Mouse (Mus musculus): ENCODE measurements around the gene Dennd5b. TPM values are rescaled to one million over a fixed set of nuclear protein-coding genes. Genes with fewer than 3 reads are reported as not detected.
A peak's percentile ranks its signal among the peaks of the same experiment; 100 is the strongest.
"Not testable (repeated sequence)": the region's sequence is repeated elsewhere in the genome, so short reads cannot be mapped to it uniquely, and the experiment has no call there.

Dennd5b gene
- polyA plus RNA-seq, 2 experiments from 2014 or later = 0.45 to 0.98 TPM

- peak; percentile 34 for ATAC-seq
Measured at GRCm38 (mm10) chr6:148945509-148946408, 155.7 kb downstream of the Dennd5b start.

GRCm38 (mm10) chr6:148944767-148945508, 156.5 kb downstream of the Dennd5b start:
- peak; percentile 58 for ATAC-seq

GRCm38 (mm10) chr6:148944344-148944766, 157.1 kb downstream of the Dennd5b start:
- ATAC-seq = peak; percentile 4

GRCm38 (mm10) chr6:148943695-148944094, 157.8 kb downstream of the Dennd5b start:
- ATAC-seq = no peak

- no peak for ATAC-seq
Measured at GRCm38 (mm10) chr6:148942406-148942805, 159.1 kb downstream of the Dennd5b start.

- ATAC-seq = no peak
Measured at GRCm38 (mm10) chr6:148941880-148942279, 159.6 kb downstream of the Dennd5b start.

GRCm38 (mm10) chr6:148940383-148940782, 161.1 kb downstream of the Dennd5b start:
- not testable (repeated sequence) for ATAC-seq

Other genes with a start within 250 kb of the Dennd5b start
- gene Caprin2, start 205.4 kb downstream of the Dennd5b start, polyA plus RNA-seq (2017; shearing (Covaris generic)) = 1 to 10 TPM; 2.9 to 3.7 TPM
- 10 to 100 TPM; 61.4 to 62.9 TPM for gene Sinhcaf, start 155.2 kb downstream of the Dennd5b start, polyA plus RNA-seq (2017; shearing (Covaris generic))
- gene Gm10203, start 28.5 kb upstream of the Dennd5b start, polyA plus RNA-seq (2017; shearing (Covaris generic)) = not detected
- gene Etfbkmt, start 38.2 kb upstream of the Dennd5b start, polyA plus RNA-seq (2017; shearing (Covaris generic)) = 10 to 100 TPM; 75.2 to 93.2 TPM
- gene Amn1, start 87.0 kb upstream of the Dennd5b start, polyA plus RNA-seq (2017; shearing (Covaris generic)) = 10 to 100 TPM; 17.2 to 31.1 TPM
- 100 to 1,000 TPM; 186 to 274 TPM for gene Resf1, start 207.7 kb upstream of the Dennd5b start, polyA plus RNA-seq (2017; shearing (Covaris generic))